Mouse (Mus musculus) neutrophil, adult 5-6 weeks (primary cell): Measurements from ENCODE around the gene Gm13287. TPM values are rescaled to one million over a fixed set of nuclear protein-coding genes. Genes with fewer than 3 reads are reported as not detected.
"Not testable (repeated sequence)": the region's sequence is repeated elsewhere in the genome, so short reads cannot be mapped to it uniquely, and the experiment has no call there.

ENCODE experiments used
- ATAC-seq: fragments of 151-379, 151-347 bp; 2 replicates; pipeline ENCODE4 v1.8.0; 2017; ENCODE audit warnings: mild to moderate bottlenecking, moderate TSS enrichment; ENCODE audit not compliant: insufficient number of reproducible peaks, poor library complexity, low FRiP score, severe bottlenecking; ENCODE audit errors: extremely low read depth
- total RNA-seq: library from RNA; stranded (forward); fragments of 200-1000 nt; gene quantifications from 2 replicates; pipeline ENCODE4 v1.2.3, GENCODE M21; 2017

The Gm13287 gene
- total RNA-seq, 1 experiment from 2014 or later, result not detected

DNA sequence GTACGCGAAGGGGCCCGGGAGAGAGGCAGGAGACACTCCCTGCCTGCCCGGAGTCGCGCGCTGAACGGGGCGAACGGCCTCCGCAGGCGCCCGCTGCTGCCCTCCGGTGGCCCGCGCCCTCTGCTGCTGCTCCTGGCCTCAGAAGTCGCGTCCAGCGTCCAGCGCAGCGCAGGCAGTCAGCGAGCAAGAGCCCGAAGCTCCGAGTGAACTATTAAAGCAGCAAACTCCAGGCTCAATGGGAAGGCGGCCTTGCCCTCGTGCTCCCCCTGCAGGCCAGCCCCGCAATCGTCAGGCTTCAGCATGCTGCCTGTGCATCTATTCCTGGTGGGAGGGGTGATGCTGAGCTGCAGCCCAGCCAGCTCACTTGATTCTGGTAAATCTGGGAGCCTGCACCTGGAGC is 11.8 kb upstream of the Gm13287 start, which contains the start of gene Gm13278:
Gm13278 (plus strand) TSS at position 301 of the 400 bp plus-strand sequence.
- ATAC-seq, result not testable (repeated sequence)

DNA sequence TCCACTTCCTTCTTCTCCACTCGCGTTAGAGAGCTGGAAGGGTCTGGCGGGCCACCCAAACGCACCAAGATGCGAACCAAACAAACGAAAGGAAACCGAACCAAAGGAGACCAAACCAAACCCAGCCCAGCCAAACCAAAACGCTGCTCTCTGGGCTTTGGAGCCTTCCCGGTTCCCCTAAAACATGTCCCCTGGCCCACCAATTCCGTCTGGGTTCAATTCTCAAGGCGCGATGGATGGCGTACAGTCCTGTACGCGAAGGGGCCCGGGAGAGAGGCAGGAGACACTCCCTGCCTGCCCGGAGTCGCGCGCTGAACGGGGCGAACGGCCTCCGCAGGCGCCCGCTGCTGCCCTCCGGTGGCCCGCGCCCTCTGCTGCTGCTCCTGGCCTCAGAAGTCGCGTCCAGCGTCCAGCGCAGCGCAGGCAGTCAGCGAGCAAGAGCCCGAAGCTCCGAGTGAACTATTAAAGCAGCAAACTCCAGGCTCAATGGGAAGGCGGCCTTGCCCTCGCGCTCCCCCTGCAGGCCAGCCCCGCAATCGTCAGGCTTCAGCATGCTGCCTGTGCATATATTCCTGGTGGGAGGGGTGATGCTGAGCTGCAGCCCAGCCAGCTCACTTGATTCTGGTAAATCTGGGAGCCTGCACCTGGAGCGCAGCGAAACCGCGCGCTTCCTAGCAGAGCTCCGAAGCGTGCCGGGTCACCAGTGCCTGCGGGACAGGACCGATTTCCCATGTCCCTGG is 8.9 kb upstream of the Gm13287 start, which contains the start of gene Gm13275:
Gm13275 (plus strand) TSS at position 552 of the 740 bp plus-strand sequence.
- not testable (repeated sequence) for ATAC-seq

DNA sequence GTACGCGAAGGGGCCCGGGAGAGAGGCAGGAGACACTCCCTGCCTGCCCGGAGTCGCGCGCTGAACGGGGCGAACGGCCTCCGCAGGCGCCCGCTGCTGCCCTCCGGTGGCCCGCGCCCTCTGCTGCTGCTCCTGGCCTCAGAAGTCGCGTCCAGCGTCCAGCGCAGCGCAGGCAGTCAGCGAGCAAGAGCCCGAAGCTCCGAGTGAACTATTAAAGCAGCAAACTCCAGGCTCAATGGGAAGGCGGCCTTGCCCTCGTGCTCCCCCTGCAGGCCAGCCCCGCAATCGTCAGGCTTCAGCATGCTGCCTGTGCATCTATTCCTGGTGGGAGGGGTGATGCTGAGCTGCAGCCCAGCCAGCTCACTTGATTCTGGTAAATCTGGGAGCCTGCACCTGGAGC is 6.0 kb upstream of the Gm13287 start, which contains the start of gene Gm13279:
Gm13279 (plus strand) TSS at position 301 of the 400 bp plus-strand sequence.
- not testable (repeated sequence) for ATAC-seq

DNA sequence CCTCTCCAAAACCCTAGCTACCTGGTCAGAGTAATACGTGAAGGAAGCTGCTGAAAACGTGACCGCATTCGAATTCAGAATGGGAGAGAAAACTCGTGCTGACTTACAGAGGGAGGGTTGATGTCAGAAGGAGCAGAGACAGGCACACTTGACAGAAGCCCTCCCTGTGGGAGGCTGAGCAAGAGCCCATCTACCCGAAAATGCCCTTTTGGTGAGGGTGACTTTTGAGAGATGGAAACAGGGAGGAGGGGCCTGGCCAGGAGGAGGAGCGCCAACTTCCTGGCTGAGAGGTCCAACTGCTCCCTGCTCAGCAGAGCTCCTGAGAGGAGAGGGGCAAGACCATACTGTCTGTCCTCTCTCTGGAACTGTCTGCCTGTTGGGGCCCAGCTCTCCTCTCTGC is 3.7 kb upstream of the Gm13287 start, which contains the start of gene Gm13285:
Gm13285 (plus strand) TSS at position 301 of the 400 bp plus-strand sequence.
- ATAC-seq, result not testable (repeated sequence)

DNA sequence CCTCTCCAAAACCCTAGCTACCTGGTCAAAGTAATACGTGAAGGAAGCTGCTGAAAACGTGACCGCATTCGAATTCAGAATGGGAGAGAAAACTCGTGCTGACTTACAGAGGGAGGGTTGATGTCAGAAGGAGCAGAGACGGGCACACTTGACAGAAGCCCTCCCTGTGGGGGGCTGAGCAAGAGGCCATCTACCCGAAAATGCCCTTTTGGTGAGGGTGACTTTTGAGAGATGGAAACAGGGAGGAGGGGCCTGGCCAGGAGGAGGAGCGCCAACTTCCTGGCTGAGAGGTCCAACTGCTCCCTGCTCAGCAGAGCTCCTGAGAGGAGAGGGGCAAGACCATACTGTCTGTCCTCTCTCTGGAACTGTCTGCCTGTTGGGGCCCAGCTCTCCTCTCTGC is 2.2 kb downstream of the Gm13287 start, which contains the start of gene Gm13288:
Gm13288 (plus strand) TSS at position 301 of the 400 bp plus-strand sequence.
- ATAC-seq, result not testable (repeated sequence)

DNA sequence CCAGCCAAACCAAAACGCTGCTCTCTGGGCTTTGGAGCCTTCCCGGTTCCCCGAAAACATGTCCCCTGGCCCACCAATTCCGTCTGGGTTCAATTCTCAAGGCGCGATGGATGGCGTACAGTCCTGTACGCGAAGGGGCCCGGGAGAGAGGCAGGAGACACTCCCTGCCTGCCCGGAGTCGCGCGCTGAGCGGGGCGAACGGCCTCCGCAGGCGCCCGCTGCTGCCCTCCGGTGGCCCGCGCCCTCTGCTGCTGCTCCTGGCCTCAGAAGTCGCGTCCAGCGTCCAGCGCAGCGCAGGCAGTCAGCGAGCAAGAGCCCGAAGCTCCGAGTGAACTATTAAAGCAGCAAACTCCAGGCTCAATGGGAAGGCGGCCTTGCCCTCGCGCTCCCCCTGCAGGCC is 2.7 kb downstream of the Gm13287 start:
- not testable (repeated sequence) for ATAC-seq

DNA sequence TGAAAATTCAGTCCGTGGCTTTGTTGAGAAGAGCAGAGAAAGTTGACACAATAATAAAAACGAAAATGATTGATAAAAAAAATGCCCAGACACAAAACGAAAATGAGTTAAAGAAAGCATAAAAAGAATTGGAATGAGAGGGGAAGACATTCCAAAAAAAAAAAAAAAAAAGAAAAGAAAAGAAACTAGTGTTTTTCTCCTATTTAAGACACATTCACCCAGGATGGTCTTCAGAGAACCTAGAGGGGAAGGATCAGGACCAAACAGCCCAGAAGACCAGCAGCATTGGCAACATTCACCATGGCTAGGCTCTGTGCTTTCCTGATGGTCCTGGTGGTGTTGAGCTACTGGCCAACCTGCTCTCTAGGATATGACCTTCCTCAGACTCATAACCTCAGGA is 12.9 kb downstream of the Gm13287 start, which contains the start of gene Ifna7:
Ifna7 (plus strand) TSS at position 301 of the 400 bp plus-strand sequence.
- ATAC-seq, result no peak

DNA sequence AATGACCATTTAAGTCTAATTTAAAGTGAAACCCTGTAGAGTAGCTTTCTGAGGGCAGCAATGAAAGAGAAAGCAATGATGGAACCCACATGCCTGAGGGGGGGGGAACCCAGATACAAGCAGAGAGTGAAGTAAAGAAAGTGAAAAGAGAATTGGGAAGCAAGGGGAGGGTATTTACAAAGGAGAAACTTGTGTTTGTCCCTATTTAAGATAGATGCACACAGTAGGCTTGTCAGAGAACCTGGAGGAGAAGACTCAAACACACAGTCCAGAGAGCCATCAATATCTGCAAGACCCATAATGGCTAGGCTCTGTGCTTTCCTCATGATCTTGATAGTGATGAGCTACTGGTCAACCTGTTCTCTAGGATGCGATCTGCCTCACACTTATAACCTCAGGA is 16.6 kb downstream of the Gm13287 start, which contains the start of gene Ifna11:
Ifna11 (plus strand) TSS at position 301 of the 400 bp plus-strand sequence.
- no peak for ATAC-seq

DNA sequence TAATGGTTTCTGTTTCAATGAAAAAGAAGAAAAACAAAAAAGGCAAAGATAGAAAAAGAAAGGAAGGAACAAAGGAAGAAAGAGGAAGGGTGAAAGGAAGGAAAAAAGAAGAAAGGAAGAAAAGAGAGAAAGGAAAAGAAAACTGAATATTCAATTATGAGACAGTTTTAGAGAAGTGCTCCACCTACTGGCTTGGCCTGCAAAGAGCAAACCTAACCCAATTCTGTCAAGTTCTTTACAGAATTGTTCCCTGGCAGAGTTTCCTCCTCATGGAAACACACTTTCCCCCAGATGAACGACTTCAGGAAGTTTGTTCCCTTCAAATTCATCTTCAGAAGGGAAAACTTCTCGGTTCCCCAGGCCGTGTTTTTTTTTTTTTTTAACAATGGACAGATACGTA is 19.9 kb downstream of the Gm13287 start:
- ATAC-seq, result no peak

DNA sequence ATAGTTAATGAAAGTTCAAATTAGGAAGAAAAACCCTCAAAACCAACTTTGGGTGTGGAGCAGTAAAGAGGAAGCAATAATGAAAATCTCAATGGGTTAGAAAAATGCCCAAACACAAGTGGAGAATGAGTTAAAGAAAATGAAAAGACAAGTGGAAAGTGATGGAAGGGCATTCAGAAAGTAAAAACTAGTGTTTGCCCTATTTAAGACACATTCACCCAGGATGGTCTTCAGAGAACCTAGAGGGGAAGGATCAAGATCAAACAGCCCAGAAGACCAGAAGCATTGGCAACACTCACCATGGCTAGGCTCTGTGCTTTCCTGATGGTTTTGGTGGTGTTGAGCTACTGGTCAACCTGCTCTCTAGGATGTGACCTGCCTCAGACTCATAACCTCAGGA is 24.1 kb downstream of the Gm13287 start, which contains the start of gene Ifna6:
Ifna6 (plus strand) TSS at position 301 of the 400 bp plus-strand sequence.
- not testable (repeated sequence) for ATAC-seq

DNA sequence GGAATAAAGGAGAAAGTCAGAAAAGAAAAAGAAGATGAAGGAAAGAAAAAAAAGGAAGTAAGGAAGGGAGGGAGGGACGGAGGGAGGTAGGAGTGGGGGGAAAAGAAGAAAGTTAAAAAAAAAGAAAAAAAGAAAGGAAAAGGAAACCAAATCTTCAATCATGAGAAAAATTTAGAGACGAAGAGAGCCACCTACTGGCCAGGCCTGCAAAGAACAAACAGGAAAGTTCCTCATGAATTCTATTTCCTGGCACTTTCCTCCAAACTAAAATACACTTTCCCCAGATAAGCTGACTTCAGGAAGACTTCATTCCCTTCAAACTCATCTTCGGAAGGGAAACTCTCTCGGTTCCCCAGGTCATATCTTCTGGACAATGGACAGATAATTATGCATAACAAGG is 27.5 kb downstream of the Gm13287 start:
- no peak for ATAC-seq

DNA sequence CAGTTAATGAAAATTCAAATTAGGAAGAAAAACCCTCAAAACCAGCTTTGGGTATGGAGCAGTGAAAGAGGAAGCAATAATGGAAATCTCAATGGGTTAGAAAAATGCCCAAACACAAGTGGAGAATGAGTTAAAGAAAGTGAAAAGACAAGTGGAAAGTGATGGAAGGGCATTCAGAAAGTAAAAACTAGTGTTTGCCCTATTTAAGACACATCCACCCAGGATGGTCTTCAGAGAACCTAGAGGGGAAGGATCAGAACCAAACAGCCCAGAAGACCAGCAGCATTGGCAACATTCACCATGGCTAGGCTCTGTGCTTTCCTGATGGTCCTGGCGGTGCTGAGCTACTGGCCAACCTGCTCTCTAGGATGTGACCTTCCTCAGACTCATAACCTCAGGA is 32.2 kb downstream of the Gm13287 start, which contains the start of gene Ifna5:
Ifna5 (plus strand) TSS at position 301 of the 400 bp plus-strand sequence.
- not testable (repeated sequence) for ATAC-seq

DNA sequence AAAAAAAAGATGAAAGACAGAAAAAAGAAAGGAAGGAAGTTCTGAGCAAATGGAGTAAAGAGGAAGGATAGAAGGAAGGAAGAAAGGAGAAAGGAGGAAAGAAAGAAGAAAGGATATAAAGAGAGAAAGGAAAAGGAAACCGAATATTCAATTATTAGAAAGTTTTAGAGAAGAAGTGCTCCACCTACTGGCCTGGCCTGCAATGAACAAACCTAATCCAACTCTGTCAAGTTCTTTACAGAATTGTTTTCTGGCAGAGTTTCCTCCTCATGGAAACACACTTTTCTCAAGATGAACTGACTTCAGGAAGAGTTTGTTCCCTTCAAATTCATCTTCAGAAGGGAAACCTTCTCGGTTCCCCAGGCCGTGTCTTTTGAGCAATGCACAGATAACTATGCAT is 35.8 kb downstream of the Gm13287 start:
- ATAC-seq, result peak; percentile 39; the same call in 1 of the 2 replicates

DNA sequence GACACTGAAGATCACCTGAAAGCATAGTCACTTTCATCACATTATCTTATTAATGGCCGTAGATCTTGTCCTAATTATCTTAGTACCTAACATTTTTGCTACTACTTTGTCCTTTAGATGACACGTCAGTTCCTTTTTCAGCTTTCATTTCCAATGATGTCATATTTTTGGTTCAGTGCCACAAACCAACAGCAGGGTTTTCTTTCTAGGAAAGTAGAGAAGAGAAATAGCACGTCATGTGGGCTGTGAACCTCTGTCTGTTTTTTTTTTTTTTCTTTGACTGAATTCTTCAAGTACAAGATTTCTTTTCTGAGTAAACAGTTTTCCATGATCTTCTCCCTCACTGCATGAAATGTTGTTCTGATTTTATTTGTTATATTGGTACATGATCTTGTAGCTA is 37.0 kb downstream of the Gm13287 start:
- ATAC-seq, result no peak

DNA sequence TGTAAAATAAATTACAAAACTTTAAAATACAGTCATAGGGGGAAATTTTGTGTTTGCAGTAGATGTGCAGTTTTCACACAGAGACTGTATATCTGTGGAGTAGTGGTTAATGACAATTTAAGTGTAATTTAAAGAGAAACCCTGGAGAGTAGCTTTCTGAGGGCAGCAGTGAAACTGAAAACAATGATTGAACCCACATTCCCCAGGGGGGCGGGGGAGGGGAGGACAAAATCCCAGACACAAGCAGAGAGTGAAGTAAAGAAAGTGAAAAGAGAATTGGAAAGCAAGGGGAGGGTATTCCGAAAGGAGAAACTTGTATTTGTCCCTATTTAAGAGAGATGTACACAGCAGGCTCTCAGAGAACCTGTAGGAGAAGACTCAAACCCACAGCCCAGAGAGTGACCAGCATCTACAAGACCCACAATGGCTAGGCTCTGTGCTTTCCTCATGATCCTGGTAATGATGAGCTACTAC is 38.4 kb downstream of the Gm13287 start, which contains the start of gene Ifna4:
Ifna4 (plus strand) TSS at position 424 of the 474 bp plus-strand sequence.
- ATAC-seq, result no peak

DNA sequence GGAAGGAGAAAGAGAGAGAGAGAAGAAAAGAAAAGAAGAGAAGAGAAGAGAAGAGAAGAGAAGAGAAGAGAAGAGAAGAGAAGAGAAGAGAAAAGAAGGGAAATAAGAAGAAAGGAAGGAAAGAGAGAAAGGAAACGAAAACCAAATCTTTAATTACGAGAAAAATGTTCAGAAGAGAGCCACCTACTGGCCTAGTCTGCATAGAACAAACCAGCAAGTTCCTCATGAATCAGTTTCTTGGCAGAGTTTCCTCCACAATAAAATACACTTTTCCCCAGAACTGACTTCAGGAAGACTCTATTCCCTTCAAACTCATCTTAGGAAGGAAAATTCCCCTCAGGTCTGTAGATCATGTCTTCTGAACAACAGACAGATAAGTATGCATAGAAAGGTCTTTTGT is 42.3 kb downstream of the Gm13287 start:
- no peak for ATAC-seq

DNA sequence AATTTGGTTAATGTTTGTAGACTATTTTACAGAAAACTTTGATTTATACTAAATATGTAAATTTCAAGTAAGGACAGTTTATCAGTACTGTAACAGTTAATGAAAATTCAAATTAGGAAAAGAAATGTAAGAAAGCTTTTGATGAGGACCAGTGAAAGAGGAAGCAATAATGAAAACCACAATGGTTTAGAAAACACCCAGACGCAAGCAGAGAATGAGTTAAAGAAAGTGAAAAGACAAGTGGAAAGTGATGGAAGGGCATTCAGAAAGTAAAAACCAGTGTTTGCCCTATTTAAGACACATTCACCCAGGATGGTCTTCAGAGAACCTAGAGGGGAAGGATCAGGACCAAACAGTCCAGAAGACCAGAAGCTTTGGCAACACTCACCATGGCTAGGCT is 46.6 kb downstream of the Gm13287 start, which contains the start of gene Ifna1:
Ifna1 (plus strand) TSS at position 390 of the 400 bp plus-strand sequence.
- no peak for ATAC-seq

DNA sequence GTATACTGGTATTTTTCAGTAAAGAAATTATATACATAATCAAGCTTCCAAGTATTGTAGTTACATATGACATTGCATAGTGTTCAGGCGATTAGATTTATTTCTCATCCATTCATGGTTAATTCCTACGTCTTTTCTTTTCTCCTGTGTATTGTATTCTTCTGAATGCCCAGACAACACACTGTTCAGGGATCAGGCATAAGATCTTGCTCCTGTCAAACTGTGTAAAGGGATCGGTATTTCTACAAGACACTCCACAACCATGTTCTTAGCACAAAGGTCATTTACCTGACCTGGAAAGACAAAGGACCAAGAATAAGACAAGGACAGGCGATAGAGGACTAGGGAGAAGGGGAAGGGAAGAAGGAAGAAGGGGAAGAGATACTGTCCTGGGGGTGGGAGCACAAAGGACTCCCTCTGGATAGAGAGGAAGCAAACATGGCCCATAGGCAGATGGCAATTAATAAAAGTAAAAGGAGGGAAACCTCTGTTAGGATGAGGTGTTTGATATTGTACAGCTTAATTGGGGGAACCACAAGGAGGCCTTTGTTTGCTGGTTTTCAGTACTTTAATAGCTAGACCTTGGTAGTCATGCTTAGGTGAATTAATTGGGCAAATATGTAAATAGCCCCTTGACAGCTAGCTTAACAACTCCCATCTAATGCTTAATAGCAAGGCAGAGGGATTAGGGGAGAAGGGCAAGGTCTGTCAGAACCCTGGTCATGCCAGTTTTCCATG is 48.1 kb downstream of the Gm13287 start:
- ATAC-seq, result no peak
